In genomic region chr2:168231471-168231829, GRCm38 (mm10) we compare ENCODE assay signal across 9 mouse cellular contexts. TPM values are rescaled to one million over a fixed set of nuclear protein-coding genes. Genes with fewer than 3 reads are reported as not detected.
A peak's percentile ranks its signal among the peaks of the same experiment; 100 is the strongest.
DNase-seq lines count a peak whose midpoint lies in the region; ATAC-seq and TF ChIP-seq lines count a peak whose summit lies in the region.
"Had no signal": no experiment of that assay in that cellular context is flagged by ENCODE, and none has a peak within 500 bp of the region (broad histone marks: within the 10 kb centered on the region; RNA-seq: fewer than 3 reads in every experiment).

No protein-coding gene starts in this region.

- ATAC-seq in limb, embryonic 15.5 days (ENCODE audit: insufficient number of reproducible peaks, low FRiP score, low TSS enrichment, low read depth) = no peak

- H3K27ac ChIP-seq in heart, adult 2 months = no peak overlapping the region
- H3K27ac ChIP-seq in limb, embryonic 15.5 days = no peak overlapping the region

- peak overlapping the region; percentile 99 for H3K4me2 ChIP-seq in limb, embryonic 15.5 days

- H3K4me1 ChIP-seq in heart, adult 2 months (ENCODE audit: control insufficient read depth, insufficient read depth, low read length) = peaks cover 5% of the 10 kb centered on the region
- peaks cover 31% of the 10 kb centered on the region for H3K4me1 ChIP-seq in limb, embryonic 15.5 days

- no peak for TF ChIP-seq CTCF in heart, adult 2 months (IDR thresholded peaks at IDR 0.05)

- no peaks in the 10 kb centered on the region for H3K27me3 ChIP-seq in heart, adult 2 months (ENCODE audit: control insufficient read depth, insufficient read depth, low read length)
- no peaks in the 10 kb centered on the region for H3K27me3 ChIP-seq in limb, embryonic 15.5 days

- H3K9me3 ChIP-seq in limb, embryonic 15.5 days = no peaks in the 10 kb centered on the region

- H3K36me3 ChIP-seq in heart, adult 2 months (ENCODE audit: control insufficient read depth, insufficient read depth, low read length) = peaks cover 2% of the 10 kb centered on the region
- H3K36me3 ChIP-seq in limb, embryonic 15.5 days = peaks cover 30% of the 10 kb centered on the region

- no peak for DNase-seq in heart, adult 2 months
- no peak for DNase-seq in heart, postnatal 14 days
- peak; percentile 40 for DNase-seq in thymus, postnatal 14 days
- no peak for DNase-seq in thymus, postnatal 0 days (ENCODE audit: low spot score)
- DNase-seq in left cerebral cortex, adult 8-10 months (ENCODE audit: low spot score in 2 of 2) = no peak
- DNase-seq in frontal cortex, postnatal 10 days (ENCODE audit: low spot score in 2 of 2) = no peak
- no peak for DNase-seq in frontal cortex, postnatal 14 days (ENCODE audit: low spot score in 2 of 2)
- DNase-seq: right cerebral cortex, postnatal 25 days had no signal

- no peak for TF ChIP-seq POLR2A in heart, adult 2 months (IDR thresholded peaks at IDR 0.05; ENCODE audit: insufficient read depth, low read depth, low read length)

- H3K79me2 ChIP-seq in heart, adult 2 months (replicated peaks; ENCODE audit: control insufficient read depth, insufficient read depth, low read length) = peaks cover 7% of the 10 kb centered on the region; the same call in 1 of the 2 replicates

- H3K9ac ChIP-seq in heart, adult 2 months (ENCODE audit: low read depth, low read length) = peak overlapping the region; percentile 84
- peak overlapping the region; percentile 82 for H3K9ac ChIP-seq in limb, embryonic 15.5 days

- intact Hi-C loops in heart, adult 2 months (cut with DNase I) = no loop called here
- intact Hi-C loops in heart, postnatal 14 days (cut with DNase I) = no loop called here

- WGBS in heart, adult 2 months = 56% methylated on average over 33 of the region's 33 CpGs
- WGBS in limb, embryonic 15.5 days = 55% methylated on average over 33 of the region's 33 CpGs

- H3K4me3 ChIP-seq in heart, adult 2 months = peak overlapping the region; percentile 94
- peak overlapping the region; percentile 76 for H3K4me3 ChIP-seq in limb, embryonic 15.5 days

- no peak for TF ChIP-seq EP300 in heart, adult 2 months (IDR thresholded peaks at IDR 0.05; ENCODE audit: insufficient read depth, low read depth, low read length)

RNA-seq across cellular contexts. Expression of gene Mocs3, which starts 1.0 kb away (rescaled TPM):
- 1 to 10 TPM; 7.7 to 8.7 TPM for total RNA-seq in heart, adult 2 months (2021)
- 4.0 TPM in 2 replicates for polyA plus RNA-seq in heart, adult 2 months (2012; rRNA removed)
- 1 to 10 TPM; 5.9 to 6.7 TPM for total RNA-seq in heart, postnatal 14 days (2021)
- 9.3 and 11.4 TPM in 2 replicates for polyA plus RNA-seq in thymus, postnatal 0 days (2015; fragmentation: Nextera tagmentation; extraction: Ambion mirVana)
- polyA plus RNA-seq in limb, embryonic 15.5 days (2015; fragmentation: Nextera tagmentation; extraction: Ambion mirVana) = 5.5 and 6.8 TPM in 2 replicates
- 10 to 100 TPM; 16.9 to 19.6 (median 19.2) TPM for total RNA-seq in left cerebral cortex, adult 8-10 months (2022)

RNA-seq across cellular contexts. Expression of gene Dpm1, which starts 1.1 kb away (rescaled TPM):
- 10 to 100 TPM; 77.6 to 88.1 TPM for total RNA-seq in heart, adult 2 months (2021)
- 15.8 and 25.5 TPM in 2 replicates for polyA plus RNA-seq in heart, adult 2 months (2012; rRNA removed)
- 10 to 100 TPM; 66.1 to 73.9 TPM for total RNA-seq in heart, postnatal 14 days (2021)
- polyA plus RNA-seq in thymus, postnatal 0 days (2015; fragmentation: Nextera tagmentation; extraction: Ambion mirVana) = 143 and 144 TPM in 2 replicates
- polyA plus RNA-seq in limb, embryonic 15.5 days (2015; fragmentation: Nextera tagmentation; extraction: Ambion mirVana) = 90.4 and 92.1 TPM in 2 replicates
- total RNA-seq in left cerebral cortex, adult 8-10 months (2022) = 10 to 100 TPM; 44.0 to 64.1 (median 57.8) TPM

RNA-seq across cellular contexts. Expression of gene Gm20716, which starts 1.3 kb away (rescaled TPM):
- 10 to 100 TPM; 11.5 to 14.7 TPM for total RNA-seq in heart, adult 2 months (2021)
- 4.4 and 15.9 TPM in 2 replicates for polyA plus RNA-seq in heart, adult 2 months (2012; rRNA removed)
- 10 to 100 TPM; 16.9 to 19.3 TPM for total RNA-seq in heart, postnatal 14 days (2021)
- 10.4 and 15.3 TPM in 2 replicates for polyA plus RNA-seq in thymus, postnatal 0 days (2015; fragmentation: Nextera tagmentation; extraction: Ambion mirVana)
- polyA plus RNA-seq in limb, embryonic 15.5 days (2015; fragmentation: Nextera tagmentation; extraction: Ambion mirVana) = 13.4 and 17.7 TPM in 2 replicates
- 10 to 100 TPM; 33.4 to 47.7 (median 40.3) TPM for total RNA-seq in left cerebral cortex, adult 8-10 months (2022)

RNA-seq across cellular contexts. Expression of gene Adnp, which starts 24.5 kb away (rescaled TPM):
- total RNA-seq in heart, adult 2 months (2021) = 10 to 100 TPM; 29.6 to 30.7 TPM
- 7.4 and 11.2 TPM in 2 replicates for polyA plus RNA-seq in heart, adult 2 months (2012; rRNA removed)
- 10 to 100 TPM; 39.6 to 41.7 TPM for total RNA-seq in heart, postnatal 14 days (2021)
- polyA plus RNA-seq in thymus, postnatal 0 days (2015; fragmentation: Nextera tagmentation; extraction: Ambion mirVana) = 4.8 and 7.9 TPM in 2 replicates
- 3.1 and 3.6 TPM in 2 replicates for polyA plus RNA-seq in limb, embryonic 15.5 days (2015; fragmentation: Nextera tagmentation; extraction: Ambion mirVana)
- total RNA-seq in left cerebral cortex, adult 8-10 months (2022) = 10 to 100 TPM; 65.9 to 78.9 (median 72.1) TPM

RNA-seq across cellular contexts. Expression of gene Kcng1, which starts 50.1 kb away (rescaled TPM):
- not detected for total RNA-seq in heart, adult 2 months (2021)
- 0.04 TPM in 1 of 2 replicates, not detected in the other for polyA plus RNA-seq in heart, adult 2 months (2012; rRNA removed)
- under 1 TPM; 0.33 to 0.41 TPM for total RNA-seq in heart, postnatal 14 days (2021)
- not detected in 2 replicates for polyA plus RNA-seq in thymus, postnatal 0 days (2015; fragmentation: Nextera tagmentation; extraction: Ambion mirVana)
- polyA plus RNA-seq in limb, embryonic 15.5 days (2015; fragmentation: Nextera tagmentation; extraction: Ambion mirVana) = 0.86 and 1.4 TPM in 2 replicates
- total RNA-seq in left cerebral cortex, adult 8-10 months (2022) = 10 to 100 TPM; 20.9 to 27.9 (median 26.2) TPM
